Mouse (Mus musculus): ENCODE measurements at regions not wholly inside any gene's neighbourhood (a gene's known extent, or its start where the extent isn't known, plus 50 kb on each side); places are given as distances from the start of the nearest gene placed in this dataset.

DNA sequence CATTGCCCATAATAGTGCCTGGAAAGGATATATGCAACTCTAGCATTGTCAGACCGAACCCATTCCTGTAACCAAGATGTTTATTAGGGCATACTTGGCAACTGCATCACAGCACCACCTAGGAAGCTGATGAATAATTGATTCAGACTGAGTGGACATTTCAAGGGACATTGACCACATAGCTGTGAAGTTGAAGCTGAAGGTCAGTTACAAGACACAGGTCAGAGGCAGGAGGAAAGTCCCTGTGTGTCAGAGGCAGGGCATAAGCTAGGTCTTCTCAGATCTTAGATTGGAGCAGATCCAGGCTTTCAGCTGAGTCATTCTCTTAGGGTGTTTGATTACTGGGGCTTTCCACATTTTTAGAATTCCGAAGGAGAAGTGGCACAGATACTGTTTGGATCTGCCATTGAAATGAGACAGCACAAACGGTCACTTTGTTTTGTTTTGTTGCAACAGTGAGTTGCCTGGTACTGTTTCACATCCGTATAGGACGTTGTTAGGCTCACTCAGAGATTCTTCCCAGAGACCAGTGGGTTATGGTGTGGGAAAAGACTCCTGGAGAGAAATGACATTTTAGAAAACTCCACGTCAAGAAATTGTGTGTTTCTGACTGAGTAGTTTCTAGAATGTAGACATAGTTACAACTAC is 2055.2 kb upstream of the 5930422O12Rik start:
- DNase-seq (ENCODE audit: low spot score) (no peak), ATAC-seq (replicated peaks; ENCODE audit: low FRiP score, low TSS enrichment, low read depth) (no peak)
- 59% methylated on average over 6 of the region's 6 CpGs for WGBS
- no peak overlapping the region for H3K4me2 ChIP-seq (ENCODE audit: low read length)
- H3K27ac ChIP-seq (ENCODE audit: low read depth) = no peak overlapping the region
- no peaks in the 10 kb centered on the region for H3K9me3 ChIP-seq (ENCODE audit: control insufficient read depth, low read length)
- no peaks in the 10 kb centered on the region for H3K4me1 ChIP-seq (replicated peaks; ENCODE audit: control insufficient read depth, insufficient read depth, low read length)
- no peaks in the 10 kb centered on the region for H3K36me3 ChIP-seq (ENCODE audit: control insufficient read depth, insufficient read depth, low read length)
- H3K27me3 ChIP-seq (replicated peaks; ENCODE audit: control insufficient read depth, insufficient read depth, low read length) = no peaks in the 10 kb centered on the region
- no peak overlapping the region for H3K4me3 ChIP-seq (ENCODE audit: low read depth, low read length)
- H3K9ac ChIP-seq (ENCODE audit: low read length) = no peak overlapping the region

DNA sequence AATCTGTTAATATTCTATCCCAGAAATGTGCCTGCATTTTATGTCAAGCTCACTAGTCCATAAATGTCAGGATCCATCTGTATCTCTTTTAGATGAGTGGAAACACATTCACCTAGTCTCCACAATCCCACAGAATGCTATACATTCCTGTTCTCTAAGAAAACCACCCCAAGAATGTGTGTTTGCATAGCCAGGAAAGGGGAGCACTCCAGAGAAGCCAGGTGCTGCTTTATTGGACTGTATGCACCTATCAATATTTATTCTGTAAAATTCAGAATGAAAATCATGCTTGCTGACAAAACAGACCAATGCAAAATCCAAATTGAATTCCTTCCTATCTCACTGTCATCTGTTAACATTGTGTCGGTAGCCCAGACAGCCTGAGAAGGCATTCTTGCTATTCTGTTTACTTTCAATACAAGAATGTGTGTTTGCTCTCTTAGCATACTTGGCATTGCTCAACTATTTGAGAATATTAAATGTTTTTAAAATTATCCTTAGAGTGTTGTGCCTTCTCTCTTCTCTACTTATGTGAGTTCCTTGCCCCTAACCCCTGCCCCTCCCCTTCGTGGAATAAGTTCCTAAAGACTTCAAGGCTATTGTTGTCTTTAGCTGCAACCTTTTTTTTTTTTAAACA is 2050.7 kb upstream of the 5930422O12Rik start:
- DNase-seq (ENCODE audit: low spot score) (no peak), ATAC-seq (replicated peaks; ENCODE audit: low FRiP score, low TSS enrichment, low read depth) (no peak)
- H3K4me1 ChIP-seq (replicated peaks; ENCODE audit: control insufficient read depth, insufficient read depth, low read length) = no peaks in the 10 kb centered on the region
- no peak overlapping the region for H3K4me3 ChIP-seq (ENCODE audit: low read depth, low read length)
- H3K4me2 ChIP-seq (ENCODE audit: low read length) = no peak overlapping the region
- H3K9ac ChIP-seq (ENCODE audit: low read length) = no peak overlapping the region
- no peaks in the 10 kb centered on the region for H3K36me3 ChIP-seq (ENCODE audit: control insufficient read depth, insufficient read depth, low read length)
- H3K27ac ChIP-seq (ENCODE audit: low read depth) = no peak overlapping the region
- WGBS = 51% methylated on average over 2 of the region's 2 CpGs
- no peaks in the 10 kb centered on the region for H3K27me3 ChIP-seq (replicated peaks; ENCODE audit: control insufficient read depth, insufficient read depth, low read length)
- H3K9me3 ChIP-seq (ENCODE audit: control insufficient read depth, low read length) = no peaks in the 10 kb centered on the region

DNA sequence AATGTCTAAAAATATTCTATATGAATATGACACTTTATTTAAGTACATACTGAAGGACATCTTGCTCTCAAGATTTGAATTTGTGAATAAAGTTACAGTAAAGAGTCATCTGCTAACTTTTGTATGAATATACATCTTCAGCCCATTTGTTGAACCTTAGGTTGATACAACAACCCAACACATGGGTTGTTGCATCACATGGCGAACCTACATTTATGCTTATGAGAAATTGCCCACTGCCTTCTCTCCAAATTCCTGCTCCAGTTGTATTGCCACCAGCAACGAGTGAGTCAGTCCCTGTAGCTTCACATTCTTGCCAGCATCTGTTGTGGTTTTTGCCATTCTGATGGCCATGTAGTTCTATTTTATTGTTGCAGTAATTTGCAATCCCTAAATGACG is 2023.7 kb upstream of the 5930422O12Rik start:
- H3K9me3 ChIP-seq (ENCODE audit: control insufficient read depth, low read length) = no peaks in the 10 kb centered on the region

DNA sequence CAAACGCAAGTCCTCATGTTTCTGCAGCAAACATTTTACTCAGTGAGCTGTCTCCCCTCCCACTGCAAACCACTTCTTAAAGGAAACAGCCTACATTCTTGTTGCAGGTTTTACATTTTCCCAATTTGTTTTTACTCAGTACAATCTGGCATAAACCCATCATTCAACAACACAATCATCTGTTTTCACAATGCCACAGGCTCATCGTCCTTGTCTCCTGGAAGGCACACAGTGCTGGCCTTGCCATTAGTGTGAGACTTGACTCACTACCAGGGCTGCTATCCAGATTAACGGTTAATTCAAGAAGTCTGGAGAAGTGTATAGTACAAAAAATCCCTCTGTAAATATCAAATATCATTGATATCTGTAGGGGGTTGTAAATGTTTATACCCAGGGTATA is 2006.3 kb upstream of the 5930422O12Rik start:
- Histone ChIP-seq H3K9ac (ENCODE audit: low read length) (no peak overlapping the region), H3K4me1 (replicated peaks; ENCODE audit: control insufficient read depth, insufficient read depth, low read length) (no peaks in the 10 kb centered on the region), H3K9me3 (ENCODE audit: control insufficient read depth, low read length) (no peaks in the 10 kb centered on the region), H3K27ac (ENCODE audit: low read depth) (no peak overlapping the region), H3K27me3 (replicated peaks; ENCODE audit: control insufficient read depth, insufficient read depth, low read length) (no peaks in the 10 kb centered on the region), H3K36me3 (ENCODE audit: control insufficient read depth, insufficient read depth, low read length) (no peaks in the 10 kb centered on the region), H3K4me2 (ENCODE audit: low read length) (no peak overlapping the region), H3K4me3 (ENCODE audit: low read depth, low read length) (no peak overlapping the region)
- WGBS = 58% methylated on average over 3 of the region's 3 CpGs
- DNase-seq (ENCODE audit: low spot score) = no peak
- ATAC-seq (replicated peaks; ENCODE audit: low FRiP score, low TSS enrichment, low read depth) = no peak

More for the DNA sequence above, 2023.7 kb upstream of the 5930422O12Rik start:
- Histone ChIP-seq H3K9ac (ENCODE audit: low read length) (no peak overlapping the region), H3K4me2 (ENCODE audit: low read length) (no peak overlapping the region), H3K4me1 (replicated peaks; ENCODE audit: control insufficient read depth, insufficient read depth, low read length) (no peaks in the 10 kb centered on the region), H3K27ac (ENCODE audit: low read depth) (no peak overlapping the region), H3K27me3 (replicated peaks; ENCODE audit: control insufficient read depth, insufficient read depth, low read length) (no peaks in the 10 kb centered on the region), H3K4me3 (ENCODE audit: low read depth, low read length) (no peak overlapping the region), H3K36me3 (ENCODE audit: control insufficient read depth, insufficient read depth, low read length) (no peaks in the 10 kb centered on the region)
- ATAC-seq (replicated peaks; ENCODE audit: low FRiP score, low TSS enrichment, low read depth) = no peak
- WGBS = 83% methylated on average over 3 of the region's 3 CpGs
- DNase-seq (ENCODE audit: low spot score) = no peak

DNA sequence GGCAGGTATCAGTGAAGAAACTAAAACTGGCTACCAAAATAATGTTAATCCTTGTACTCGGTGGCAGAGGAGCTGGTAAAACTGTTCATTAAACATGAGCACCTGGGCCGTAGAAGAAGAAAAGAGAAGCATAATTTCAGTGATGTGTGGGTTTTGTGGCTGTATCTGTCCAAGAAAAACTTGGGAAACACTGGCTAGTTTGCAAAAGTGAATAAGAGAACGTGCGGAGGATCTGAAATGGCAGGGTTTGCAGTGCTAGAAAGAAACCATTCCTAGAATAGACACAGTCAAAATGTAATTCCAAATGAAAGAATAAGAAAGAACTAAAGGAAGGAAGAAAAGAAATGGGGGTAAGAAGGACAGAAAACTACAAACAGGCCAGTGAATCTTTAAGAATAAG is 2000.8 kb upstream of the 5930422O12Rik start:
- no peak overlapping the region for H3K27ac ChIP-seq (ENCODE audit: low read depth)
- 90% methylated on average over 4 of the region's 4 CpGs for WGBS
- DNase-seq (ENCODE audit: low spot score) (no peak), ATAC-seq (replicated peaks; ENCODE audit: low FRiP score, low TSS enrichment, low read depth) (no peak)
- H3K9me3 ChIP-seq (ENCODE audit: control insufficient read depth, low read length) = no peaks in the 10 kb centered on the region
- no peak overlapping the region for H3K4me3 ChIP-seq (ENCODE audit: low read depth, low read length)
- H3K36me3 ChIP-seq (ENCODE audit: control insufficient read depth, insufficient read depth, low read length) = no peaks in the 10 kb centered on the region
- no peaks in the 10 kb centered on the region for H3K4me1 ChIP-seq (replicated peaks; ENCODE audit: control insufficient read depth, insufficient read depth, low read length)
- no peak overlapping the region for H3K9ac ChIP-seq (ENCODE audit: low read length)
- H3K4me2 ChIP-seq (ENCODE audit: low read length) = no peak overlapping the region
- no peaks in the 10 kb centered on the region for H3K27me3 ChIP-seq (replicated peaks; ENCODE audit: control insufficient read depth, insufficient read depth, low read length)

DNA sequence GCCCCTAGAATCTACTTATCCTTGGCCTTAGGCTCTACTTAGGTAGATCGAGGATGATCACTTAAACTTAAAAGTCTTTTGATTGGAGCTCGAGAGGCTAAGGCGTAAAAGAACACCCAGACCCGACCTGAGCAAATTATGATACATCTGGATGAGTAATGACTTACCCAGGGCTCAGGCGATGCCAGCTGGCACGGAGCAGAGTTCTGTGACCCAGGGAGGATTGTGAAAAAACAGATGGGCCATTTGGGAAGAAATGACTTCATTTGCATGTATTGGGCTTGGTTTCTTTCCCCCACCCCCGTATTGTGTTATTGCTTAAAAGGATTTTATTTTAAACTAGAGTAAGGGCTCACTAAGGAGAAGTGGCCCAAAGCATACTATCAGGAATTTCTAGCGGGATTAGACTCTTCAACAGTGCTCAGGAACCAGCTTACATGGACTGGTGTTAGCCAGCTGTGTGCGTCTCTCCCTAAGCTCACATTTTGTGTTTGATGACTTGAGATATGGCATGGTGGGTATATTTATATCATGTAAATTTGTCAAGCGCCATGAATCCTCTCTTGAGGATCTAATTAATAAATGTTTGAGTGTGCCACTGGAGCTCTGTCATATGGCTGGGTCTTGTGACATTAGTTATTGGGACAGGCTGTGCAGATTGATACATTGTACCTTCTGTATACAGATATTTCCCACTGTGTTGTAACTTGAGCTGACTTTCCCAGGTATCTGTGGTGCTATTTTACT is 1991.9 kb upstream of the 5930422O12Rik start:
- Histone ChIP-seq H3K36me3 (ENCODE audit: control insufficient read depth, insufficient read depth, low read length) (no peaks in the 10 kb centered on the region), H3K4me3 (ENCODE audit: low read depth, low read length) (no peak overlapping the region), H3K4me1 (replicated peaks; ENCODE audit: control insufficient read depth, insufficient read depth, low read length) (no peaks in the 10 kb centered on the region), H3K27me3 (replicated peaks; ENCODE audit: control insufficient read depth, insufficient read depth, low read length) (no peaks in the 10 kb centered on the region), H3K27ac (ENCODE audit: low read depth) (no peak overlapping the region), H3K9ac (ENCODE audit: low read length) (no peak overlapping the region), H3K4me2 (ENCODE audit: low read length) (no peak overlapping the region), H3K9me3 (ENCODE audit: control insufficient read depth, low read length) (no peaks in the 10 kb centered on the region)
- no peak for ATAC-seq (replicated peaks; ENCODE audit: low FRiP score, low TSS enrichment, low read depth)
- WGBS = 85% methylated on average over 10 of the region's 10 CpGs
- no peak for DNase-seq (ENCODE audit: low spot score)

DNA sequence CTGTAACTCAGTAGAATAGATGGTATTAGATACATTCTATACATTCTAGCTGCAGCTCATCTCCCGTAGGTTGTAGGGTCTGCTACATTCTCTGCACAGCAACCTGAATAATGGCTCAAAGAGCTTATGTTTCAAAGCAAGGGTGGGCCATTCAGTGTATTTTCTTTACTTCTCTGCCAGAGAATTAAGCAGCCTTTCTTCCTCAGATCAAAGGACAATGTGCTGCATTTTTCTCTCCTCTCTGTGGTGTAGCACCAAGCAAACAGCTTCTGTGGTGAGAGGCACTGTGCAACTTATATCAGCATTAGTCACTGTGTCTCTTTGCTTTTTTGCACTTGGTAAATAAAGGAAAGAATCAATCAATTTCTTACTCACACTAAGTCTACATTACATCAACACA is 1983.7 kb upstream of the 5930422O12Rik start:
- DNase-seq (ENCODE audit: low spot score) (no peak), ATAC-seq (replicated peaks; ENCODE audit: low FRiP score, low TSS enrichment, low read depth) (no peak)
- no peak overlapping the region for H3K27ac ChIP-seq (ENCODE audit: low read depth)

DNA sequence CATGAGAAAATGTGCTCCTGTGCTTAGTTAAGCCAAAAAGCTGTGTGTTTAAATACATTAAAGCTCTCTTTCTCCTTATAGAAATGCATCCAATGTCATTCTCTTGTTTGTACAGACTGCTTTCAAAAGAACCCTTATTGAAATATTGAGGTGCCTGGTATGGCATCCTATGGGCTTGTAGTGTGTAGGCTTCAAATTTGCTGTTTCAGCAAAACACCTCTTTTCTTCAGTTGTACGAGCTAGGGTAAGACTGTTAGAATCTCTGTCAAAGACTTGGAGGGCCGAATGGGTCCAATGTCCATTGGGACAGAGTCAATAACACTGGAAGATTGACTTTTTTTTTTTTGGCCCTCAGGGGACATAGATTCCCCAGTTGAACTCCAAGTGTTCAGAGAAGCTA is 1980.5 kb upstream of the 5930422O12Rik start:
- H3K4me2 ChIP-seq (ENCODE audit: low read length) = no peak overlapping the region
- no peaks in the 10 kb centered on the region for H3K4me1 ChIP-seq (replicated peaks; ENCODE audit: control insufficient read depth, insufficient read depth, low read length)
- no peak overlapping the region for H3K9ac ChIP-seq (ENCODE audit: low read length)
- no peaks in the 10 kb centered on the region for H3K9me3 ChIP-seq (ENCODE audit: control insufficient read depth, low read length)
- H3K36me3 ChIP-seq (ENCODE audit: control insufficient read depth, insufficient read depth, low read length) = no peaks in the 10 kb centered on the region
- no peak for DNase-seq (ENCODE audit: low spot score)
- 81% methylated on average over 2 of the region's 2 CpGs for WGBS
- H3K4me3 ChIP-seq (ENCODE audit: low read depth, low read length) = no peak overlapping the region
- no peaks in the 10 kb centered on the region for H3K27me3 ChIP-seq (replicated peaks; ENCODE audit: control insufficient read depth, insufficient read depth, low read length)
- ATAC-seq (replicated peaks; ENCODE audit: low FRiP score, low TSS enrichment, low read depth) = no peak
- no peak overlapping the region for H3K27ac ChIP-seq (ENCODE audit: low read depth)

More for the DNA sequence above, 1983.7 kb upstream of the 5930422O12Rik start:
- 37% methylated on average over 1 of the region's 1 CpGs for WGBS
- no peaks in the 10 kb centered on the region for H3K4me1 ChIP-seq (replicated peaks; ENCODE audit: control insufficient read depth, insufficient read depth, low read length)
- no peaks in the 10 kb centered on the region for H3K9me3 ChIP-seq (ENCODE audit: control insufficient read depth, low read length)
- no peak overlapping the region for H3K4me3 ChIP-seq (ENCODE audit: low read depth, low read length)
- H3K4me2 ChIP-seq (ENCODE audit: low read length) = no peak overlapping the region
- H3K27me3 ChIP-seq (replicated peaks; ENCODE audit: control insufficient read depth, insufficient read depth, low read length) = no peaks in the 10 kb centered on the region
- no peak overlapping the region for H3K9ac ChIP-seq (ENCODE audit: low read length)
- H3K36me3 ChIP-seq (ENCODE audit: control insufficient read depth, insufficient read depth, low read length) = no peaks in the 10 kb centered on the region

Measured in intestine, embryonic 14.5 days (tissue).